Mouse (Mus musculus) megakaryocyte, embryonic 14.5 days (primary cell): ENCODE measurements around the gene Lrrc8b. TPM values are rescaled to one million over a fixed set of nuclear protein-coding genes. Genes with fewer than 3 reads are reported as not detected.
A peak's percentile ranks its signal among the peaks of the same experiment; 100 is the strongest.

Source experiments
- H3K27me3 ChIP-seq: replicated peaks from 2 replicates; pipeline ENCODE3; 2012; ENCODE audit warnings: inconsistent platforms
- H3K36me3 ChIP-seq: replicated peaks from 2 replicates; pipeline ENCODE3; 2012; ENCODE audit warnings: low read length, inconsistent platforms, mixed read lengths
- H3K4me1 ChIP-seq: 2 replicates; pipeline ENCODE4 v1.6.1; 2012; ENCODE audit warnings: inconsistent platforms
- H3K4me3 ChIP-seq: replicated peaks from 2 replicates; pipeline ENCODE3; 2012; ENCODE audit warnings: moderate library complexity, mild to moderate bottlenecking, inconsistent platforms
- H3K9me3 ChIP-seq: 2 replicates; pipeline ENCODE4 v1.6.1; 2012; ENCODE audit warnings: inconsistent platforms
- FLI1 ChIP-seq: IDR thresholded peaks from 2 replicates; pipeline ENCODE4 v1.6.1; 2012; ENCODE audit warnings: low read length, inconsistent platforms, mixed read lengths
- GATA1 ChIP-seq: IDR thresholded peaks from 3 replicates; pipeline ENCODE4 v1.6.1; 2012; ENCODE audit warnings: mixed read lengths, low read length, inconsistent platforms, borderline replicate concordance
- polyA plus RNA-seq: library from polyadenylated mRNA; stranded (reverse); fragments of >175 nt; gene quantifications from 2 replicates; pipeline ENCODE4 v1.2.3, GENCODE M21; 2012; ENCODE audit warnings: low replicate concordance; ENCODE audit not compliant: insufficient read depth

Gene Lrrc8b
- polyA plus RNA-seq, 1 experiment = 1.4 TPM

DNA sequence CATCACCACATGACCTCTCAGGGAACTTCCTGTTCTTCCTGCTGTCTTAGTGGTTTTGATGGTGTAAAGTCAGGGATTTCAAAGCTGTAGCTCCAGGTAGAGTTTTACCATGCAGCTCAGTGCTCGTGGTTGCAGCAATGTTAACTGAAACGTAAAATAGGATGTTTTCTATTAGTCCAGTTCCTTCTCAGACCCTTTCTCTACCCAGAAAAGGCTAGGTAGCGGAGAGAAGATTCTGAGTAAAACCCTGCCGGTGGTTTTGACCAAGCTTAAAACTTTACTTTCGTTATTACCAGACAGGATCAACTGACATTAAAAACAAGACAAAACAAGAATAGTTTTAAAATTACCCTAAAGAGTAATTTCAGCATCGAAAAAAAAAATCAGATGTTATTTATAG, 100.0 kb downstream of the Lrrc8b start:
- Histone ChIP-seq H3K27me3 (no peaks in the 10 kb centered on the region), H3K36me3 (no peaks in the 10 kb centered on the region), H3K4me1 (peaks cover 48% of the 10 kb centered on the region), H3K4me3 (peak overlapping the region; percentile 50), H3K9me3 (no peaks in the 10 kb centered on the region)
- TF ChIP-seq FLI1 (no peak), GATA1 (no peak)

DNA sequence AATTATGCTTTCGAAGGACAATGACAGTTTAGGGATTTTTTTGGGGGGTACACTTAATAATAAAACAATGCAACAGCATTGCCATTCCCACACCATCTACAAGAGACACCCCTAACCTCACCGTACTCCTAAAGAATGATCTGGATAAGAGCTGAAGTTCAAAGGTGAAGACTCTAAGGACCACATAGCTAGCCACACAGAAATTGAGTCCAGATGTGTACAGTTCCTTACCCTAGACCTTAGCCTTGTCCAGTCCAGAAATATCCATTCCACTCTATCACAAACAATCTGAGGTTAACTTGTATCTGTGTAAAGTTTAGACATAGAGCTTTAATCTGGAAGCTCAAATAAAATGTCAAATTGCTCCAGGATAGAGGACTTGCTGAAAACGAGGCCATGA, 100.7 kb downstream of the Lrrc8b start:
- no peak for TF ChIP-seq GATA1
- no peak for TF ChIP-seq FLI1
- no peaks in the 10 kb centered on the region for H3K27me3 ChIP-seq
- no peaks in the 10 kb centered on the region for H3K36me3 ChIP-seq
- no peaks in the 10 kb centered on the region for H3K9me3 ChIP-seq
- peaks cover 55% of the 10 kb centered on the region for H3K4me1 ChIP-seq
- no peak overlapping the region for H3K4me3 ChIP-seq

DNA sequence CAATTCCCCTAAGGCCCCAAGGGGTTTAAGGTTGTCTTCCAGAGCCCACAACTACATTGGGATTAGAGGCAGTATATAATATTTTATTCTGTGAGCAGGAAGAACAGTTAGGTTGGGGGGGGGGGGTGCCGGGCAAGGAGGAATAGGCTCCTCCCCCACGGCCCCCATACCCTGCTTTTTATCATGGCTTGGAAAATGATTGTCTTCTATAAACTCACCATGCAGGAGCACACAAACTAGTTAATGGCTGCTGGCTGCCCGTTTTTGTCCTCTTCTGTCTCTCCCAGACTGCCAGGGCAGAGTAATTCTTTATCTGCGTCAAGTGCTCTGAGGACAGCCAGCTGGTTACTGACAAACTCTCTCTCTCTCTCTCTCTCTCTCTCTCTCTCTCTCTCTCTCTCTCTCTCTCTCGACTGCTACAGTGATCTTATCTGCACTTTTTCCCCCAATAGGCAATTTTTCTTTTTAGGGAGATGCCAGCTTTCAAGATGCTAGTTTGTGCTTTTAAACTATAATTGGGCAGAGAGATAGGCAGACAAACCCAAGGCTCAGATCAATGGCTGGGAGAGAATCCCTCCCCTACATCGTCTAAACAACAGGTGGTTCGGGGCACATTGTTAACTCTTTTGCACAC, 102.5 kb downstream of the Lrrc8b start:
- Histone ChIP-seq H3K9me3 (no peaks in the 10 kb centered on the region), H3K27me3 (no peaks in the 10 kb centered on the region), H3K36me3 (peaks cover 10% of the 10 kb centered on the region), H3K4me1 (peaks cover 67% of the 10 kb centered on the region), H3K4me3 (peak overlapping the region; percentile 100)
- no peak for TF ChIP-seq GATA1
- no peak for TF ChIP-seq FLI1

DNA sequence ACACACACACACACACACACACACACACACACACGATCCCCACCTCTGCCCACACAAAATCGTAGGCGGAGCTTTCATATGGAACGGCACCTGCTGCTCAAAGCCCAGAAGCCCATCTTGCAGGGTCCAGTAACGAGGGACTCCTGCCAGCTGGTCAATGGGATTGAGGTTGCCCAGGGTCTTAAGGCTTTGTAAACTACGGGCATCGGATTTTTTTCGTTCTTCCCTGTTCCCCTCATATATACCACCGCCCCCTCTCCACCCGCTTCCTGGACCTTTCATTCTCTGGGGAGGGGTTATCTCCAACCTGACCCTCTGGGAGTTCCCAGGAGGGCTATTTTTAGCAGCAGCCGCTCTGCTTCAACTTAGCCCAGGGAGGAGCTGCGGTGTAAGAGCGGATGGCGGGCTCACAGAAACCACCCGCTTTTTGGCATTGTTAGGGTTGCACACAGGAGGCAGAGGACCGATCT, 103.1 kb downstream of the Lrrc8b start:
- Histone ChIP-seq H3K4me1 (peaks cover 71% of the 10 kb centered on the region), H3K36me3 (peaks cover 13% of the 10 kb centered on the region), H3K27me3 (no peaks in the 10 kb centered on the region), H3K4me3 (peak overlapping the region; percentile 100), H3K9me3 (no peaks in the 10 kb centered on the region)
- no peak for TF ChIP-seq FLI1
- no peak for TF ChIP-seq GATA1

DNA sequence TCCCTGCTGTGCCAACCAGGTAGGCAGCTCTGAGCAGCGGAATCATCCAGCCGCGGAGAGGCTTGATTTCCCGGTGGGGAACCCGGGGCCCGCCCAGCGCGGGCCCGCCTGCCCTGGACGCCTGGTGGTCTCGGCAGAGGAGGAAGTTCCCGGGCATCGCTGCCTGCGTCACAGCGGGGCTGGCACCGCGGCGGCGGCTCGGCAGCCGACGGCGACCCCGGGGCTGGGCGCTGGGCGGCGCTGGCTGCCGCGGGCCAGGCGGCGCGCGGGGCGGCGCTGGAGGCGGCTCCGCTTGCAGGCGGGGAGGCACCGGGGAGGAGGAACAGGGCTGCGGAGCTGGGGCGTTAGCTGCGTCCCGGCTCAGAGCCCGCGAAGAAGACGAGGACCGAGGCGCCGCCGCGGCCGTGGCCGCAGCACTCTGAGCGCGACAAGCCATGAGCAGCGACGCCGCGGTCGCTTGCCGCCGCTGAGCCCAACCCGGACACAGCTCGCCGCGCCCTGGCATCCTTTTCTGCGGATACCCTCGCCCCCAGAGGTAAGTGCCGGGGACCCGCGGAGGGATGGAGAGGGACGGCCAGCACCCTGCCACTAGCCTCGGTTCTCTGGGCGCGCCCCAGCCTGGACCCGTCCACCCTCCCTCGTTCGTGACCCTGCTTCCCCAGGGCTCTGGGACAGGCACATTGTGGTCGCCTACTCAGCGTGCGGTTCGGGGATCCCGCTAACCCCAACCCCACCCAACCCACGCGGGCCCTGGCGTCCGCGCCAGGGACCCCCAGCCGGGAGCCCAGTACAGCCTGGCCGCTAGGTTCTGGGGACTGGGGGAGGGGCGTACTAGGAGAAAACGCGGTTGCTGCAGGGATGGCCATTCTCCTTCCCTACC, 103.8 kb downstream of the Lrrc8b start, which contains the start of gene Lrrc8c:
Gene Lrrc8c, plus strand, starts transcription at position 293 of the 880 bp plus-strand sequence.
- TF ChIP-seq FLI1 (no peak), GATA1 (no peak)
- Histone ChIP-seq H3K36me3 (peaks cover 15% of the 10 kb centered on the region), H3K4me1 (peaks cover 74% of the 10 kb centered on the region), H3K9me3 (no peaks in the 10 kb centered on the region), H3K27me3 (no peaks in the 10 kb centered on the region), H3K4me3 (peak within 1 kb of the TSS; percentile 100)

DNA sequence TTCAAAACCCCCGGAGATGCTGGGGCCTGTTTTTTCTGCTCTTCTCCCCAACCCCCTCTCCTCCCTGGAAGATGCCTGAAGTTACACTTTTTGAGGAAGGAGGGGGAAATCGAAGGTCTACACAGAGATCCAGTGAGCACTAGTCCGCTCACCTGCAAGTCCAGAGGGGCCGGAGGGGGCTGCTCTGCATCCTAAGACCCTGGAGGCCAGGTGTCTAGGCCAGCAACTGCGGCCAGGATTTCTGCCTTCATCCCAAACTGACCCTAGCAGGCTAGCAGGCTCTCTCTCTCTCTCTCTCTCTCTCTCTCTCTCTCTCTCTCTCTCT, 104.4 kb downstream of the Lrrc8b start:
- Histone ChIP-seq H3K9me3 (no peaks in the 10 kb centered on the region), H3K27me3 (no peaks in the 10 kb centered on the region), H3K36me3 (peaks cover 21% of the 10 kb centered on the region), H3K4me1 (peaks cover 77% of the 10 kb centered on the region), H3K4me3 (peak overlapping the region; percentile 100)
- TF ChIP-seq FLI1 = no peak
- no peak for TF ChIP-seq GATA1

DNA sequence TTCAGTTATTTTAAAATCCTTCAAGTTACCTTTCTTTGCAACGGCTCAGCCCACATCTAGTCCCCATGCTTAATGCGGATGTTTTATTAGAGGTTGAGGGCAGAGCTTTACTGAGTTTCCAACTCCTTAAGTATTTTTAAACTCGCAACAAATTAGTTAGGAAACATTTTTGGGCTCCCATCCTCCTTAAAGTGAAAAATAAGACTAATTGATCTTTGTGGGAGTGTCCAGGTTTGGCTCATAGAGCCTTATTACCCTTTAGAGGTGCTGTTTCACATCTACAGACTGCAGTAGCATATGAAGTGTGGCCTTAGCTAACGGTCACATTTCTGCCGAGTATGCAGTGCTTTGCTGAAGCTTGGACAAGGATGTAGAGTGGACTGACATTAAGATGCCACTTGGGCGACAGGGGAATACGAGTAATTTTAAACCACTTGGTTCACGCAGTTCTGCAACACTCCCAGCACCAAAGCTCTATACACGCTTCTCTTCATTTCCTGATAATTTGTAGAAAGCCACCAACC, 104.9 kb downstream of the Lrrc8b start:
- Histone ChIP-seq H3K4me3 (peak overlapping the region; percentile 100), H3K9me3 (no peaks in the 10 kb centered on the region), H3K27me3 (no peaks in the 10 kb centered on the region), H3K36me3 (peaks cover 27% of the 10 kb centered on the region), H3K4me1 (peaks cover 77% of the 10 kb centered on the region)
- TF ChIP-seq GATA1 (no peak), FLI1 (no peak)

DNA sequence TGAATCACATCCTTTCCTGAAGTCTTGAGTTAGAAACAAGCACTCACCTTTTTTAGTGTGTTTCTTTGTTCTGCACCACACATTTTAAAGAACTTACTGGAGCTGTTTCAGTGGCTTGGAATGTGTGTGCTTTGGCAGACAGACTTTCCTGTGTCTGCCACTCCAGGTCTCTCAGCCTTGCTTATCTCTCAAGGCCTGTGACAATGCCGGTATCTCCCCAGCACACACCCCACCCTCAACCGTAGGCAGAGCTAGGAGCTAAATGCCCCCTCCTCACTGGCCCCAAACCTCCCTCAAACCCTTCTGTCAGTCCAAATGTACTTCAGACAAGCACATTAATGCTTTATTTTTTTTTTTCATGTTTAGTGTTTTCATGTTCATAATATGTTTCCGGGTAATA, 107.9 kb downstream of the Lrrc8b start:
- TF ChIP-seq GATA1 (no peak), FLI1 (no peak)
- peaks cover 53% of the 10 kb centered on the region for H3K36me3 ChIP-seq
- no peaks in the 10 kb centered on the region for H3K9me3 ChIP-seq
- peaks cover 91% of the 10 kb centered on the region for H3K4me1 ChIP-seq
- H3K27me3 ChIP-seq = no peaks in the 10 kb centered on the region
- peak overlapping the region; percentile 83 for H3K4me3 ChIP-seq

DNA sequence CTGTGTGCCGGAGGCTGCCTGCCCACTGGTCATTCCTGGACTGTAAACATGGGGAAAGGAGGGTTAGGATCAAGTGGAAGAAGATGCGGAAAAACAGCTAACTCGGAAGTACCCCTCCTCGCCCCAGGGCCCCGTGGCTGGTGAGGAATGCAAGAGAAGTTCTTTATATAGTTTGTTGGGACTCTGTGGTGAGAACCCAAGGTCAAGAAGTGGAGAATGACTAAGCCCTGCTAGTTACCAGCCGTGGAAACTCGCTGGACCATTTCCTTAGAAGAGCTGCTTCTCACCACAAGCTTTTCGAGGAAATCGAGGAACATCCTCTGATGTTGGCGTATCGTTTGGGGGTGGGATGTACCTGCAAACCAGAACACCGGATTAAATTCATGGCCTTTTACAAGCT, 109.4 kb downstream of the Lrrc8b start:
- peaks cover 64% of the 10 kb centered on the region for H3K36me3 ChIP-seq
- H3K4me3 ChIP-seq = peak overlapping the region; percentile 57
- no peaks in the 10 kb centered on the region for H3K9me3 ChIP-seq
- H3K4me1 ChIP-seq = peaks cover 92% of the 10 kb centered on the region
- TF ChIP-seq GATA1 (no peak), FLI1 (no peak)
- no peaks in the 10 kb centered on the region for H3K27me3 ChIP-seq
